Mouse (Mus musculus): Measurements from ENCODE around the gene Abcg8. TPM values are rescaled to one million over a fixed set of nuclear protein-coding genes. Genes with fewer than 3 reads are reported as not detected.

The Abcg8 gene
- polyA plus RNA-seq (2015; fragmentation: Illumina TruSeq; extraction: RNeasy Lipid Tissue Mini Kit (QIAGEN cat#74804); ENCODE audit: low read depth, low replicate concordance) = not detected

GRCm38 (mm10) chr17:84675951-84676366, at the start of gene Abcg8:
Gene Abcg8, plus strand, starts transcription at chr17:84676302.

GRCm38 (mm10) chr17:84682734-84683717, 6.9 kb downstream of the Abcg8 start, which contains the start of gene Abcg5:
Gene Abcg5, minus strand, starts transcription at chr17:84683011.

Other genes with a start within 250 kb of the Abcg8 start
- gene Thada, start 210.1 kb upstream of the Abcg8 start, polyA plus RNA-seq (2015; fragmentation: Illumina TruSeq; extraction: RNeasy Lipid Tissue Mini Kit (QIAGEN cat#74804); ENCODE audit: low read depth, low replicate concordance) = 5.0 TPM
- 3.5 TPM for gene Plekhh2, start 164.4 kb upstream of the Abcg8 start, polyA plus RNA-seq (2015; fragmentation: Illumina TruSeq; extraction: RNeasy Lipid Tissue Mini Kit (QIAGEN cat#74804); ENCODE audit: low read depth, low replicate concordance)
- gene Dync2li1, start 49.8 kb upstream of the Abcg8 start, polyA plus RNA-seq (2015; fragmentation: Illumina TruSeq; extraction: RNeasy Lipid Tissue Mini Kit (QIAGEN cat#74804); ENCODE audit: low read depth, low replicate concordance) = 38.6 TPM
- 0.18 TPM for gene Abcg5, start 6.7 kb downstream of the Abcg8 start, polyA plus RNA-seq (2015; fragmentation: Illumina TruSeq; extraction: RNeasy Lipid Tissue Mini Kit (QIAGEN cat#74804); ENCODE audit: low read depth, low replicate concordance)
- gene Lrpprc, start 114.5 kb downstream of the Abcg8 start, polyA plus RNA-seq (2015; fragmentation: Illumina TruSeq; extraction: RNeasy Lipid Tissue Mini Kit (QIAGEN cat#74804); ENCODE audit: low read depth, low replicate concordance) = 34.4 TPM

Measured in brain, adult 10 weeks (tissue).